Mouse (Mus musculus): ENCODE data around the gene Fam78b. TPM values are rescaled to one million over a fixed set of nuclear protein-coding genes. Genes with fewer than 3 reads are reported as not detected.
A peak's percentile ranks its signal among the peaks of the same experiment; 100 is the strongest.

The Fam78b gene
- total RNA-seq, 2 experiments from 2014 or later = 5.8 to 5.9 TPM

GRCm38 (mm10) chr1:167034435-167034834 is 33.2 kb downstream of the Fam78b start:
- DNase-seq = no peak

DNA sequence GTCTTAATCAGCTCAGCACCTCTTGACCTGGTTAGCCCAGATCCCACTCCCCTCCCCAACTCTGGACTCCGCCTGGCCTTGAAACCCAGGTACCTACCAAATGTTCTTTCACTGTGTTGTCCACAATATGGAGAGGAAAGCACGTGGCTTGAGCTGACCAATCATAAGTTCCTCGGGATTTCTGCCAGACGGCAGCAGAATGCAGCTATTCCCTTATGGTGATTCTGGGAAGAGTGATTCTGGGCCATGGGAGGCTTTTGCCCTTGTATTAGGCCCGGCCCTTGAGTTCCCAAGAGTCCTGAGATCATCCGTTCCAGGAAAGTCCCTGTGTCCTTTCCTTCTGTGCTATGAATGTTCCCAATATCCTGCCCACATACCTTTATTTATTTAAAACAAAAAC is 41.3 kb downstream of the Fam78b start:
- no peak for DNase-seq

DNA sequence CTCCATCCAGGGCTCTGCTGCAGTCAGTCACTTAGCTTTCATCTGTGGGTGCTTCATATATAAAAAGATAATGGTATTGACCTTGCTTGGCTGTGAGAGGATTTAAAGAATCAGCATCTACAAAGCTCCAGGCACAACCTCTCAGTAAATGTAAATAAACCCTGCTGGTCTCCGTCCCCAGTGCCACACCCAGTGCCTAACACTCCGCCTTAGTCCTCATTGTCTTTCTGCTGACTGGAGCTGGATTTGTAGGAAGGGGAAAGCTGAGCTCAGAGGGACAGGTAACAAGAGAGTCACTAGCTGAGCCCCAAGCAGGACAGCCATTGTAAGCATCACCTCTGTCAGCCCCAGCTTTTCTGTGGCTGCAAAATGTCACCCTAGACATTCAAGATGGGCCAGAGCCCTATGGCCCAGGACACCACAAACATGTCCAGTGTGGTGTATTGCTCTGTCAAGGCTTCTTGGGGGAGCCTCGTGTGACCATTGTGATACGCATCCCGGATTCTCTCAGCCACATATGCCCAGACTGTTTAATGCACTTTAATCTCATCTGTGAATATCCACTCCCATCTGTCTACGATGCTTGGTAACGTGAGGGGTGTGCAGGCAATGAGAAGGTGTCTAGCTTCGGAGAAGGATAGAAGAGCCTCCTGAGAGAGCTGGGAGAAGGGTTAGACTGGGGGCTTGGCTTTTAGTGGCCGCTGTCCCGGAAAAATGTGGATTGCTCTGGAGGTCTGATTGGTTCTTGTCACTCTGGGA is 45.1 kb downstream of the Fam78b start:
- DNase-seq = no peak

DNA sequence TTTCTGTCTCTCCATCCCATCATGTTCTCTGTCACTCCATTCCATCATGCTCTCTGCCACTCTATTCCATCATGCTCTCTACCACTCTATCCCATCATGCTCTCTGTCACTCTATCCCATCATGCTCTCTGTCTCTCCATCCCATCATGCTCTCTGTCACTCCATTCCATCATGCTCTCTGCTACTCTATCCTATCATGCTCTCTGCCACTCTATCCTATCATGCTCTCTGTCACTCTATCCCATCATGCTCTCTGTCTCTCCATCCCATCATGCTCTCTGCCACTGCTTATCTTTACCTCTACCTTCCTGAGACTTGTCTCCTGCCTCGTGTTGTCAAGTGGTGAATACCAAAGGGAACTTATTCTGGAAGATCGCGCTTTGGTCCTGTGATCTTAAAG is 49.6 kb downstream of the Fam78b start:
- DNase-seq = no peak

DNA sequence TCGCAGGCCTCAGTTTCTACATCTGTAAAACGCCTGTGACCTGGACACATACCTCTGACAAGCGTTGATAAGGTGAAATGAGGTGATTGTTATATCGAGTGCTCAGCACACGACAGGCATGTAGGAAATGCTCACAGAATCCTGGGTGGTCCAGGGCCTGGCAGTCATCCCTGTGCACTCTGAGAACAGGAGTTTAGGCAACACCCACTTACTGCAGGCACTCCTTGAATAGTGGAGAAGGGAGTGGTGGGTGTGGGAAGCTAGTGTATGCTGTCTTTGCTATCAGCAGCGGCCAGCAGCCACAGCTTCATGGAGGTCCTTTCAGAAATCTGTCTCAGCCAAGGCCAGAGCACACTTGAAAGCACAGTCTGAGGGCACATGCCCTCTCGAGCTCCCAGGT is 52.8 kb downstream of the Fam78b start:
- no peak for DNase-seq

DNA sequence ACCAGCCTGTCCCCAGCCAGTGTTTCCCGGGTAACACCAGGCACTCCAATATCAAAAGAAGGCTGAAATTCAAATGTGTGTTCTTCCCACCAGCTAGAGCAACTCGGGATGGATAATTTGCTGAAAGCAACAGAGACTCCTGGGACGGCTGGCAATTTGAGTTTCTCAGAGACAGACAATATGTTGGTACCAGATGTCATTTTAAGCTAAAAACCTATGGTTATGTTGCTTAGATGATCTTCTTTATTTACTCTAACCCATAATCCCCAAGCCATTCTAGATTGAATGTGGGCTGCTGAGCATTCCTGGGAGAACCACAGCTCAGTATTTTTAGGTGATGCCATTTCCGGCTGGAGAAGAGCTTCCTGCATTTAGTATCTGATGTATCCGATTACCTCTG is 56.3 kb downstream of the Fam78b start:
- DNase-seq = no peak

GRCm38 (mm10) chr1:167059550-167060285 is 58.5 kb downstream of the Fam78b start:
- DNase-seq = no peak

DNA sequence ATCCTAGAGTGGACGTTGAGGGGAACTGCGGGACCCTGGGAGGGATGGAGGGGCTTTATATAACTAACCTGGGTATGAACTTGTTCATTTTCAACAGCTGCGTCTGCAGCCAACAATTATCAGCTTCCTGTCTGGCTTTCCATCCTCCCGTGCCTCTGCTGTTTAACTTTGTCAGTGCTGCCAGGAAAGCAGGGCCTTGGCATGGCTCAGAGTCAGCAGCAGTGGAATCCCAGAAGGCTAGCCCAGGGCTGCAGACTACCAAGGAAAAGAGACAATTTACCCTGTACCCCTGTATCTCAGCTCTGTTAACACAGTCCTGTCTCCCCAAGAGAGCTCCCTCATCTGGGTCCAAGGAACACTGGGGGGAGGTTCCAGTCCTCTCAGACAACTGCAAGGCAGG is 62.8 kb downstream of the Fam78b start:
- peak; percentile 7 for DNase-seq

GRCm38 (mm10) chr1:167065541-167065940 is 64.3 kb downstream of the Fam78b start:
- DNase-seq = no peak

DNA sequence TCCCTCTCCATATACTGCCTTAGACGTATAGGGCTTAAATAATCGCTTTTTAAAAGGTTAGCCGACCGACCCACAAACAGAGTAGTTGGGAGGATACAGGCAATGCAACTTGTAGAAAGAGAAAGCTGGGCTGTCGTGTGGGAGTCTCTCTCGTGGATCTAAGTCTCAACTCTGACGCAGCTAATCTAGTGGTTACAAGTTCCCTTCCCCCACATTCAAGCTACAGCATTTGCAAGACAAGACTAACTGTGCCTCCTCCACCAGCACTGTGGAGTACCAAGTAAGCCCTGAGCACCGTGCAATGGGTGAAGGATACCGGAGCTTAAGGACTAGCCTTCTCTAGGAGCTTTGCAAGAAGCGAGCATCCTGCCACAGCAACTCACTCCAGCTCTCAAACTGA is 64.8 kb downstream of the Fam78b start:
- DNase-seq = no peak

DNA sequence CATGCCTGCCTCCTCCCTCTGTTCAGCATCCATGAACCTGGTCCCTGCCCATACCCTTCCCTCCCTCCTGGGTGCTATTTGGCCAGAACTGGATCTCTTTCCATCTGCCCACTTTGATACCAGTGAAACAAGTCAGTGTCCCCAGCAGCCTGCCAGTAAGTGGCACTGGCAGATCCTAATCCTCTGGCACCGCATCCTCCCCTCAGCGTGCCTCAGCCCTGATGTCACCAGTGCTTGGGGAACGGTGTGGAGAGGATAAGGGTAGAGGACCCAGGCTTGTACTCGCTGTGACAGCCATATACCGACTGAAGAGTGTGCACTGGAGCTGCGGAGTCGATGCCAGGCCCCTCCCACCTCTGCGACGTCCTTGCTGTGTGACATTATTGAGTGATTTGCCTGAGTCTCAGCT is 65.7 kb downstream of the Fam78b start:
- DNase-seq = no peak

DNA sequence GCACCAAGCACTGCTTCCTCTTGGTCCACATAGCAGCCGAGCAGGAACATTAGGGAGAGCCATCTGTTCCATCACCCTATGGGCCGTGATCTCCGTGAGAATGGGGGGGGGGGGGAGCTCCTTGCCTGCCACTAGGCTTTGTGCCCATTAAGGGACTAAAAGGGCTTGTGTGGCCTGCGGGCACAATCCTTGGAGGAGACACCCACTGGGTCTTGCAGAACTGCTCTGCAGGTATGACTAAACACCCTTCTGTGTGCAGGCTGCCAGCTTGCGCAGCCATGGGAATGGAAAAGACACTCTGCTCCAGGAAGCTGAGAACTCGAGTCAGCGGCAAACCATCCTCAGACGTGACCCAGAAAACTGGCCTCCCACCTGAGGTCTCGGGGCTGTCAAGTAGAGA is 68.5 kb downstream of the Fam78b start:
- no peak for DNase-seq

DNA sequence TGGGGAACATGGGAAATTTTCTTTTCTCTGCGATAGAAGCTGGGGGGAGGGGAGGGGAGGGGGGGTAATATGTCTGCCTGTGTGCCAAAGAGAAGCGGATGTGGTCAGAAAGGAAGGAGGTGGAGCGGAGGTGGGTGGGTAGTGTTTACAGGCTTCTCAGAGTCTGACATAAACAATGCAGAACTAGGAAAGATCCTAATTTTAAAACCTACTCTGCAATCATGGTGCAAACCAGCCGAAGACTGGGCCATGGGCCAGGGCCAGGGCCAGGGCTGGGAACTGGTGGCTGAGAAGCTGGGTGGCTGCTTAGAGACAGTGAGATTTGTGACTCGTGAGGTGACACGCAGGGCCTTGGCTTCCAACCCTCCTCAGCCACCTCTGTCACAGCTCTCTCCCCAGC is 69.1 kb downstream of the Fam78b start:
- peak; percentile 24 for DNase-seq

DNA sequence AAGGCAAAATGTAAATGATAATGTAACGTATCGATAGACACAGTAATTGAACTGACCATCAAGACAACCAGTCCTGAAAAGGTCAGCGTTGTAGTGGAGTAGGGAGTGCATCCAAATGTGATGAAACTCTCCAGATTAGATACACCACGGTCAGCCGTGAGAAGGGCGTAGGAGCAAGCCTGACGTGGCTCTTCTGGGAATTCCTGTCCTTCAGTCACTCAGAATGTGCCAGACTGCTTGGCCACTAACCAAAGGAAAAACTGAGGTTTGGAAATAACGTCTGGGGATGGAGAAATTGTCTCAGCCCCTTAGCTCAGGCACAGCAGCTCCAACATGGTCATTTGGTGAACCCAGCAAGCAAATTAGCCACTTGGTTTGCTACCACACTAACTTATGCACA is 74.5 kb downstream of the Fam78b start:
- DNase-seq = no peak

GRCm38 (mm10) chr1:167079476-167079875 is 78.3 kb downstream of the Fam78b start:
- peak; percentile 57 for DNase-seq

GRCm38 (mm10) chr1:167081946-167082345 is 80.7 kb downstream of the Fam78b start:
- DNase-seq = no peak

- no peak for DNase-seq
These were observed 81.4 kb downstream of the Fam78b start for GRCm38 (mm10) chr1:167082506-167083100.

- DNase-seq = no peak
These were observed 82.0 kb downstream of the Fam78b start for GRCm38 (mm10) chr1:167083181-167083580.

DNA sequence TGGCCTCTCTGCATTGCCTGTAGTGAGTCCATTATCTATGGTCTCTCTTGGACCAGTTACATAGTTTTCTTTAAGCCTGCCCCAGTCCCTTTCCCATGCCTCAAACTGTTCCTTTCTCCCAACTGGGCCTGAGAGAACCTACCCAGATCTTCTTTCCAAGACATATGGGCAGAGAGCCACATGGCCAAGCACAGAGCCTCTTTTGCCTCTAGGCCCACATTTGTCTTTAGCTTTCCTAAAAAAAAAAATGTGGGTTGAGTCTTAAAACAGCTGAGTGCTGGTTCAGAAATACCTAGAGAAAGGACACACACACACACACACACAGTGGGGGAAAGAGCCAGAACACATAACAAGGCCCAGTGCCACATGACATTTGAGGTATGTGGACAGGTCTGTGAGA is 83.1 kb downstream of the Fam78b start:
- no peak for DNase-seq

DNA sequence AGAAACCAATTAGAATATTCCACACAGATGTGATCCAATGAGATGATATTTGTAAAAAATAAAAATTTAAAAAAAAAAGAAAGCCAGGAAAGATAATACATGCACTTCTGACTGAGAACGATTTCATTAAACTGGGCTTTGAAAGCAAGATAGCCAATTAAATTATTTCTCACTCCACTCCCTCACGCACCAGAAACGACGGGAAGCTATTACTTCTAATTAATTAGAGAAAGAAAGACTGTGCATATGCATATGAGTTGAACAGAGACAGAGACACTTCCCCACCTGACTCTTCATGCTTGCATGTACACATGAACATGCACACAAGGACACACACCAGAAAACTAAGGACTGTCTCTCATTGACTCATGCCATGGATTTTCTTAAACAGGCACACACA is 84.2 kb downstream of the Fam78b start:
- no peak for DNase-seq

- no peak for DNase-seq
These were observed 89.2 kb downstream of the Fam78b start for GRCm38 (mm10) chr1:167090466-167090865.

GRCm38 (mm10) chr1:167093551-167093950 is 92.3 kb downstream of the Fam78b start:
- DNase-seq = no peak

DNA sequence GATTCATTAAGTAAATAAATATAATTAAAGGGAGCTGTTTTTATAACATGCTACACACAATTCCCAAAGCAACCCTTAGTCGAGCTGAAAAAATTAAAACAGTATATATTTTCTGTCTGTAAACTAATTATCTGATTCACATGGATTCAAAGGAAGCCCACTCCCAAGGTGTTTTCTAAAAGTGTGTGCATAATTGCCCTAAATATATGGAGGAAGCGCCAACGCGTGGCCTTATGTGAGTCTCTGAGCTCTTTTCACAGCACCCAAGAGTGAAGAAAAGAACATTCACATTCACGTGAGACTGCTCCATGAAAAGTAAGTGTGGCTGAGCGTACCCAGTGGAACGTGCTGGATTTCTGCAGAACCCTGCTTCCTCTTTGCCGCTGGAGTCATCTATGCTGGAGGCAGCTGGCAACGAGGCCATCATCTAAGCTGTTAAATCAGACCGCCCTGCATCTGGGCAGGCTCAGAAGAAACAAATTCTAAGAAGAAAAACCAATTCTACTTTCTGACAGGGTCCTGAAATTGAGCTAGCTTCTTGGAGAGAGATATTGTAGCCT is 93.5 kb downstream of the Fam78b start:
- no peak for DNase-seq

Measured in heart, postnatal 4 days (tissue).